Mouse (Mus musculus) neural tube, postnatal 0 days (tissue): ENCODE results near the gene Spopl. TPM values are rescaled to one million over a fixed set of nuclear protein-coding genes. Genes with fewer than 3 reads are reported as not detected.

Experiments used
- polyA plus RNA-seq: library from polyadenylated mRNA; unstranded; fragments of >200 nt; fragmentation: Nextera tagmentation; extraction: Ambion mirVana; gene quantifications from 2 replicates; pipeline ENCODE4 v1.2.1, GENCODE M21; 2015

Spopl gene
- 7.2 and 8.9 TPM in 2 replicates for polyA plus RNA-seq

GRCm38 (mm10) chr2:23571302-23572156, at the start of gene Spopl:
Gene Spopl (minus strand): TSS chr2:23572106.

